Mouse (Mus musculus) CH12.LX (cell line): Measurements from ENCODE around the gene Rcvrn. TPM values are rescaled to one million over a fixed set of nuclear protein-coding genes. Genes with fewer than 3 reads are reported as not detected.

ENCODE experiments used
- DNase-seq: peaks from one replicate; pipeline ENCODE4 v3.0.0-alpha.2; 2013; ENCODE audit errors: extremely low read depth
- H3K27ac ChIP-seq: 2 replicates; pipeline ENCODE4 v1.5.1; 2012; ENCODE audit warnings: low read depth, mild to moderate bottlenecking, control low read depth, moderate library complexity; ENCODE audit not compliant: insufficient read depth
- H3K27me3 ChIP-seq: replicated peaks from 2 replicates; pipeline ENCODE3; 2012; ENCODE audit warnings: inconsistent platforms
- H3K36me3 ChIP-seq, 2 experiments: replicated peaks in 1 of 2; 2 replicates each; pipeline versions ENCODE3 to v1.6.1; 2012; ENCODE audit warnings: inconsistent platforms in 1 of 2, low read length in 1 of 2, mild to moderate bottlenecking in 1 of 2, mixed read lengths in 1 of 2, moderate library complexity in 1 of 2; ENCODE audit not compliant: control insufficient read depth in 1 of 2, insufficient read depth in 1 of 2
- H3K4me1 ChIP-seq, 2 experiments: 2 replicates each; pipeline ENCODE4 v1.6.1; 2012; ENCODE audit warnings: inconsistent platforms in 1 of 2, moderate library complexity in 1 of 2; ENCODE audit not compliant: insufficient read depth in 2 of 2, control insufficient read depth in 1 of 2
- H3K4me2 ChIP-seq: 2 replicates; pipeline ENCODE4 v1.6.1; 2012; ENCODE audit warnings: low read depth, mild to moderate bottlenecking, control low read depth; ENCODE audit not compliant: poor library complexity, insufficient read depth, severe bottlenecking
- H3K4me3 ChIP-seq, 3 experiments: fragments of 150-350 bp in 1 of 3; sonication (generic) in 1 of 3; replicated peaks in 1 of 3; 2 replicates each; pipeline versions ENCODE3 to v1.5.1; 2011 to 2012; ENCODE audit warnings: low read depth in 2 of 3, low read length in 2 of 3, mild to moderate bottlenecking in 2 of 3, moderate library complexity in 2 of 3, control low read depth in 1 of 3, improper control_type of control experiment in 1 of 3, inconsistent platforms in 1 of 3, mixed read lengths in 1 of 3; ENCODE audit not compliant: poor library complexity in 1 of 3
- H3K79me2 ChIP-seq: replicated peaks from 2 replicates; pipeline ENCODE4 v1.6.1; 2012; ENCODE audit warnings: mild to moderate bottlenecking, moderate library complexity; ENCODE audit not compliant: control insufficient read depth, poor library complexity, insufficient read depth, severe bottlenecking; ENCODE audit errors: extremely low read depth
- H3K9ac ChIP-seq: 2 replicates; pipeline ENCODE4 v1.6.1; 2012; ENCODE audit warnings: low read depth, mild to moderate bottlenecking, control low read depth, moderate library complexity; ENCODE audit not compliant: insufficient read depth
- H3K9me3 ChIP-seq: replicated peaks from 2 replicates; pipeline ENCODE3; 2012; ENCODE audit warnings: low read length, inconsistent platforms, mixed read lengths
- CHD2 ChIP-seq: IDR thresholded peaks from 2 replicates; pipeline ENCODE4 v1.6.1; 2011; ENCODE audit warnings: low read length, improper control_type of control experiment
- E2F4 ChIP-seq: IDR thresholded peaks from 2 replicates; pipeline ENCODE4 v1.6.1; 2011; ENCODE audit warnings: low read depth, low read length, improper control_type of control experiment; ENCODE audit not compliant: insufficient replicate concordance
- ELF1 ChIP-seq: IDR thresholded peaks from 2 replicates; pipeline ENCODE4 v1.6.1; 2014; ENCODE audit warnings: low read depth, mild to moderate bottlenecking, inconsistent platforms, low read length, improper control_type of control experiment
- ETS1 ChIP-seq: conservative IDR thresholded peaks from 2 replicates; pipeline ENCODE4 v1.6.1; 2012; ENCODE audit warnings: low read depth, mild to moderate bottlenecking, inconsistent platforms, low read length, improper control_type of control experiment, moderate library complexity
- GABPA ChIP-seq: IDR thresholded peaks from 2 replicates; pipeline ENCODE4 v1.6.1; 2012; ENCODE audit warnings: low read depth, low read length, improper control_type of control experiment, inconsistent platforms; ENCODE audit not compliant: insufficient replicate concordance
- IRF4 ChIP-seq: IDR thresholded peaks from 2 replicates; pipeline ENCODE4 v1.6.1; 2014; ENCODE audit warnings: low read depth, mild to moderate bottlenecking, inconsistent platforms, low read length, improper control_type of control experiment
- JUN ChIP-seq: IDR thresholded peaks from 2 replicates; pipeline ENCODE4 v1.6.1; 2011; ENCODE audit warnings: low read depth, mild to moderate bottlenecking, low read length, improper control_type of control experiment, moderate library complexity; ENCODE audit not compliant: insufficient read depth
- JUND ChIP-seq: conservative IDR thresholded peaks from 2 replicates; pipeline ENCODE4 v1.6.1; 2011; ENCODE audit warnings: low read depth, low read length, improper control_type of control experiment
- MAX ChIP-seq: IDR thresholded peaks from 2 replicates; pipeline ENCODE4 v1.6.1; 2011; ENCODE audit warnings: low read length, improper control_type of control experiment
- MAZ ChIP-seq: IDR thresholded peaks from 2 replicates; pipeline ENCODE4 v1.6.1; 2012; ENCODE audit warnings: low read depth, mild to moderate bottlenecking, inconsistent platforms, low read length, improper control_type of control experiment, moderate library complexity
- MEF2A ChIP-seq: IDR thresholded peaks from 2 replicates; pipeline ENCODE4 v1.6.1; 2014; ENCODE audit warnings: low read depth, mild to moderate bottlenecking, inconsistent platforms, low read length, improper control_type of control experiment, borderline replicate concordance
- MXI1 ChIP-seq: IDR thresholded peaks from 2 replicates; pipeline ENCODE4 v1.6.1; 2011; ENCODE audit warnings: mild to moderate bottlenecking, low read depth, low read length, improper control_type of control experiment
- MYC ChIP-seq: IDR thresholded peaks from 2 replicates; pipeline ENCODE4 v1.6.1; 2011; ENCODE audit warnings: low read depth, mild to moderate bottlenecking, improper control_type of control experiment, low read length
- NELFE ChIP-seq: IDR thresholded peaks from 2 replicates; pipeline ENCODE4 v1.6.1; 2011; ENCODE audit warnings: low read depth, low read length, improper control_type of control experiment
- NRF1 ChIP-seq: IDR thresholded peaks from 2 replicates; pipeline ENCODE4 v1.6.1; 2014; ENCODE audit warnings: low read depth, mild to moderate bottlenecking, inconsistent platforms, low read length, improper control_type of control experiment, moderate library complexity
- PAX5 ChIP-seq: IDR thresholded peaks from 2 replicates; pipeline ENCODE4 v1.6.1; 2012; ENCODE audit warnings: low read length, inconsistent platforms, mixed read lengths
- POLR2AphosphoS2 ChIP-seq: IDR thresholded peaks from 2 replicates; pipeline ENCODE4 v1.6.1; 2011; ENCODE audit warnings: low read depth, low read length, improper control_type of control experiment
- RAD21 ChIP-seq: IDR thresholded peaks from 2 replicates; pipeline ENCODE4 v1.6.1; 2011; ENCODE audit warnings: low read depth, mild to moderate bottlenecking, low read length, improper control_type of control experiment, moderate library complexity
- RCOR1 ChIP-seq: conservative IDR thresholded peaks from 2 replicates; pipeline ENCODE4 v1.6.1; 2012; ENCODE audit warnings: low read depth, mild to moderate bottlenecking, inconsistent platforms, low read length, improper control_type of control experiment
- SIN3A ChIP-seq: IDR thresholded peaks from 2 replicates; pipeline ENCODE4 v1.6.1; 2012; ENCODE audit warnings: low read length, improper control_type of control experiment, inconsistent platforms
- TBP ChIP-seq: conservative IDR thresholded peaks from 2 replicates; pipeline ENCODE4 v1.6.1; 2011; ENCODE audit warnings: low read depth, low read length, improper control_type of control experiment
- UBTF ChIP-seq: IDR thresholded peaks from 2 replicates; pipeline ENCODE4 v1.6.1; 2012; ENCODE audit warnings: low read depth, mild to moderate bottlenecking, inconsistent platforms, low read length, improper control_type of control experiment, moderate library complexity
- USF1 ChIP-seq: IDR thresholded peaks from 2 replicates; pipeline ENCODE4 v1.6.1; 2014; ENCODE audit warnings: low read depth, mild to moderate bottlenecking, inconsistent platforms, low read length, improper control_type of control experiment
- USF2 ChIP-seq: conservative IDR thresholded peaks from 2 replicates; pipeline ENCODE4 v1.6.1; 2011; ENCODE audit warnings: low read depth, low read length, improper control_type of control experiment
- ZC3H11A ChIP-seq: IDR thresholded peaks from 2 replicates; pipeline ENCODE4 v1.6.1; 2012; ENCODE audit warnings: low read depth, mild to moderate bottlenecking, inconsistent platforms, low read length, improper control_type of control experiment
- ZKSCAN1 ChIP-seq: IDR thresholded peaks from 2 replicates; pipeline ENCODE4 v1.6.1; 2012; ENCODE audit warnings: low read depth, inconsistent platforms, low read length, improper control_type of control experiment, borderline replicate concordance
- ZMIZ1 ChIP-seq: IDR thresholded peaks from 2 replicates; pipeline ENCODE4 v1.6.1; 2012; ENCODE audit warnings: low read depth, mild to moderate bottlenecking, inconsistent platforms, low read length, improper control_type of control experiment
- ZNF384 ChIP-seq: IDR thresholded peaks from 2 replicates; pipeline ENCODE4 v1.6.1; 2012; ENCODE audit warnings: low read depth, low read length, improper control_type of control experiment, inconsistent platforms
- dilution Hi-C: fragments of 300-500 bp; cut with MboI; formaldehyde crosslinking; loops from 2 replicates; pipeline ENCODE4 v1.14.3; 2020; ENCODE audit warnings: low sequenced_read_pairs; ENCODE audit not compliant: extremely low pct_unique_long_range_greater_than_20kb, extremely low pct_ligation_motif_present
- in situ Hi-C: fragments of 300-500 bp; cut with MboI; formaldehyde crosslinking; loops from 3 replicates; pipeline ENCODE4 v1.14.3; 2019; ENCODE audit warnings: low sequenced_read_pairs, low pct_ligation_motif_present, low pct_unique_long_range_greater_than_20kb, mixed read lengths
- polyA plus RNA-seq: library from polyadenylated mRNA; unstranded; fragments of >175 nt; gene quantifications from 2 replicates; pipeline ENCODE4 v1.2.1, GENCODE M21; 2012; ENCODE audit warnings: low read depth; ENCODE audit not compliant: insufficient read length
- total RNA-seq, 2 experiments: library from RNA; depleted of rRNA; stranded (reverse); fragments of 300-350 nt in 1 of 2; fragments of >200 nt in 1 of 2; gene quantifications; 2 replicates each; pipeline ENCODE4 v1.2.3; 2012 to 2014

The Rcvrn gene
- total and polyA plus RNA-seq, 3 experiments = not detected

DNA sequence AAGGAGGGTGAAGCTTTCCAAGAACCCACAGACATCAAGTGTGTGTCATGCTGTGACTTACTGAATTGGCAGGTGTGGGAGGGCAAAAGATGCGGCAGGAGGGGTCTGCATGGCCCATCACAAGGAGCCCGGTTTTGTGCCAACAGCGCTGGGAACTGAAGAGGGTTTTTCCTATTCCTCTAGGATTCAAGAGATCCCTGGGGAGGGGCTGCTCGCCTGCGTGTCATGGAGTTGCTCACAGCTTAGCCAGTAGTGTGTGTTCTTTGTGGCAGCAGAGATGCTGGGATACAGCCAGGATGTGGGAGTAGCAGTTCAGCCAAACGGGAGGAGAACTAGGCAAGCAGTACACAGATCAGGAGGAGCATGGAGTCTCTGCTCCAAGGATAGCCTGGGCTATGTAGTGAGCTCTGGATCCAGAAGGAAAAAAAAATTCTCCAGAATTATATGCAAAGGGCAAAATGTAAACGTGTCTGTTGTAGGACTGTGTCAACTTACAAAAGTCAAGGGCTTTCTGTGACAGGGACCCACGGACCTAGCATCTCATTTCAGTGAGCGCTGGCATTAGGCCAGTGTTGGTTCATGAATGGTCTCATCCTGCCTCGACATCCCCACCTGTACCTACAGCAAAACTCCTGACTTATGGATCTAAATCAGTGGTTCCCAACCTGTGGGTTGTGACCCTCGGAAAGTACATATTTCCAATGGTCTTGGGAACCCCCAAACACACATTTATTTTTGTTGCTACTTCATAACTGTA lies 46.3 kb upstream of the Rcvrn start:
- dilution Hi-C loops = no loop called here
- peaks cover 16% of the 10 kb centered on the region for H3K9me3 ChIP-seq

GRCm38 (mm10) chr11:67649971-67650707 lies 45.0 kb upstream of the Rcvrn start:
- H3K4me3 ChIP-seq = no peak overlapping the region
- H3K4me1 ChIP-seq = peaks cover 9 to 41% of the 10 kb centered on the region in 2 experiments
- no peak overlapping the region for H3K4me2 ChIP-seq
- peak; percentile 47 for DNase-seq
- H3K36me3 ChIP-seq = peaks cover 7 to 48% of the 10 kb centered on the region in 2 experiments
- H3K9me3 ChIP-seq = peaks cover 6% of the 10 kb centered on the region
- dilution Hi-C loops (no loop called here), in situ Hi-C loops (loop anchor here (10.0 kb wide), 1 partner anchor 285 kb away; no protein-coding TSS in a partner anchor)
- H3K27me3 ChIP-seq = no peaks in the 10 kb centered on the region
- no peak overlapping the region for H3K9ac ChIP-seq
- H3K27ac ChIP-seq = no peak overlapping the region
- no peaks in the 10 kb centered on the region for H3K79me2 ChIP-seq
- no peak for TF ChIP-seq SIN3A
- no peak for TF ChIP-seq JUND
- no peak for TF ChIP-seq POLR2AphosphoS2
- TF ChIP-seq ETS1 = no peak
- no peak for TF ChIP-seq USF2
- no peak for TF ChIP-seq MYC
- TF ChIP-seq MAX = no peak
- TF ChIP-seq MAZ = no peak
- no peak for TF ChIP-seq PAX5
- TF ChIP-seq IRF4 = no peak; the same call in 1 of the 2 replicates
- TF ChIP-seq ZC3H11A = peak; percentile 21; the same call in 1 of the 2 replicates
- no peak for TF ChIP-seq ELF1
- no peak for TF ChIP-seq E2F4
- TF ChIP-seq RCOR1 = no peak
- TF ChIP-seq MXI1 = no peak
- no peak for TF ChIP-seq TBP
- TF ChIP-seq CHD2 = no peak
- TF ChIP-seq MEF2A = no peak
- no peak for TF ChIP-seq UBTF
- TF ChIP-seq ZMIZ1 = no peak
- TF ChIP-seq JUN = no peak
- no peak for TF ChIP-seq GABPA
- no peak for TF ChIP-seq NELFE
- TF ChIP-seq ZKSCAN1 = no peak
- TF ChIP-seq ZNF384 = peak; percentile 79
- no peak for TF ChIP-seq USF1
- TF ChIP-seq NRF1 = no peak
- TF ChIP-seq RAD21 = peak; percentile 58

More for the DNA sequence above, 46.3 kb upstream of the Rcvrn start:
- H3K27ac ChIP-seq = no peak overlapping the region
- no peak overlapping the region for H3K4me2 ChIP-seq
- peaks cover 9 to 35% of the 10 kb centered on the region in 2 experiments for H3K4me1 ChIP-seq
- in situ Hi-C loops = loop anchor here (10.0 kb wide), 1 partner anchor 284 kb away; no protein-coding TSS in a partner anchor
- no peak overlapping the region for H3K4me3 ChIP-seq
- TF ChIP-seq NELFE (no peak), ETS1 (no peak), JUN (no peak)
- no peaks in the 10 kb centered on the region for H3K27me3 ChIP-seq
- no peak overlapping the region for H3K9ac ChIP-seq
- peaks cover 7 to 48% of the 10 kb centered on the region in 2 experiments for H3K36me3 ChIP-seq
- no peak for DNase-seq
- H3K79me2 ChIP-seq = no peaks in the 10 kb centered on the region
